In the genomic region with DNA sequence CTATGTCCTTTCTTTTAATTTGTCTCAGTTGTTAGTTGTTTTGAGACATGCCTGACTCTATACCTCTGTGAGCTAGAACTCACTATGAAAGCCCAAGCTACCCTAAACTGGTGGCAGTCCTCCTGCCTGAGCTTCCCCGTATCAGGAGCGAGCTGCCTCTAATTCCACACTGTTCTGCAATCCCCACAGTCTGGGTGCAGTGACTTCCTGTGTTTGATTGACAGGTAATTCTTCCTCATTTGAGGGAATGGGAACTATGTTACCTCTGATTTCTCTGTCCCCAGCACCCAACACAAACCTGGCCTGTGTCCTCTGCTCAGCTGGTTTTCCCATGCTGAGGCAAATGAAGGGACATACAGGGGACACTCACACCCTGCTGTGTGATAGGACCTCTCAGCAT, we compare ENCODE assay signal across 15 mouse cellular contexts. TPM values are rescaled to one million over a fixed set of nuclear protein-coding genes. Genes with fewer than 3 reads are reported as not detected.
"Had no signal": no experiment of that assay in that cellular context is flagged by ENCODE, and none has a peak within 500 bp of the region (broad histone marks: within the 10 kb centered on the region; RNA-seq: fewer than 3 reads in every experiment).

No protein-coding gene starts in this region.

- H3K9me3 ChIP-seq: limb, embryonic 15.5 days; megakaryocyte, embryonic 14.5 days; midbrain, embryonic 12.5 days had no signal

- H3K9ac ChIP-seq: limb, embryonic 15.5 days; liver, embryonic 14.5 days; midbrain, embryonic 12.5 days had no signal

- H3K4me1 ChIP-seq: midbrain, embryonic 12.5 days had no signal

- H3K36me3 ChIP-seq: limb, embryonic 15.5 days; midbrain, embryonic 12.5 days had no signal

- H3K4me2 ChIP-seq: limb, embryonic 15.5 days; midbrain, embryonic 12.5 days had no signal

- H3K27me3 ChIP-seq: limb, embryonic 15.5 days had no signal

- H3K4me3 ChIP-seq: layer of hippocampus, adult 2 months; limb, embryonic 15.5 days; megakaryocyte, embryonic 14.5 days; midbrain, embryonic 12.5 days had no signal

- DNase-seq: kidney, adult 9 months; kidney, postnatal 10 days; kidney, postnatal 4 days; lung, adult 18-20 months; right cerebral cortex, postnatal 14 days; thymus, postnatal 14 days had no signal

- H3K27ac ChIP-seq: layer of hippocampus, adult 2 months; limb, embryonic 15.5 days; liver, embryonic 14.5 days; midbrain, embryonic 12.5 days had no signal

RNA-seq across cellular contexts. Expression of a gene that starts 58.2 kb away (rescaled TPM):
- polyA plus RNA-seq: intestine, embryonic 14.5 days; limb, embryonic 11.5 days; lung, embryonic 16.5 days; stomach, embryonic 16.5 days had no signal
